Mouse (Mus musculus): ENCODE data around the gene Kif9. TPM values are rescaled to one million over a fixed set of nuclear protein-coding genes. Genes with fewer than 3 reads are reported as not detected.

Kif9 gene
- polyA plus RNA-seq (2016; fragmentation: Nextera tagmentation; extraction: Ambion mirVana), result 2.1 and 3.1 TPM in 2 replicates

DNA sequence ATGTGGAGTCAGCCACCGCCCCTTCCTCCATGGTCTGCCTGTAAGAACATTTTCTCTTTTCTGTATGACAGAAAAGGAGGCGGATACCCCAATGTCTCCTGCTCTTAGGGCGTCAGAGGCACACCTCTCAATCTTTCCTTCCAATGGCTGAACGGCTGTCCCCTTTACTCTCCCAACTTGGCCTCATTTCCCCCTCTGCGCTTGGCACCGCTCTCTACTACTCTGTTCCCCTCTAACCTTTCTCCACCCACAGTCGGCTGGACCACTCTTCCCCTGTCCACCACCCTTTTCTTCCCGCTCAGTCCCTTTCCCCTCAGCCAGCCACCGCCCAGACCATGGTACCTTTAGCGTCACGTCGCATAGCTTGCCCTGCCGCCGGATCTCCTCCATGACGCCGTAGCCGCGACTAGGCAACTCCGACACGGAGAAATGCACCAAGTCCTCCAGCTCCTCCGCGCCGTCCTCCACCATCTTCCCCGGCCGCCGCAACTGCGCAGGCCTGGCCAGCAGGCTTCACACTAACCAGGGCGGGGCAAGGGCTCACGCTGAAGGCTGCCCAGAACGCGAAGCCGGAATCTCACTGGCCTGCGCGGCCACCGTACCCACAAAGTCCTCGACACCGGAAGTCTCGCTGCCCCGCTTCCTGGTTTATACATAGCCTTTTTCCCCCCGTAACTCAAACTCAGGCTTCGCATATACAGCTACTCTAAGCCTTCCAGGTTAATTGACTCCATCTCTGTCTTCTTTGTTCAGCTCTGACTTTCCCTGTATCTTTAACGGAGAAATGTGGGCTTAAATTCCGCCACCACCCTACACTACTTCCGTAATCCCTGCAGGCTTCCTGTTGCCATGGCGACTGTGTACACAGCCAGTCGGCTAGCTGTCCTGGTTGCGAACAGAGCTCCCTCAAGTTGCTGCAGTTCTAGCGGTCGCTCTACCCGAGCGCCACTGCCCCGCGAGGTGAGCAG is at the start of gene Kif9, which contains the start of gene Klhl18:
Kif9 (plus strand) TSS at position 835 of the 968 bp plus-strand sequence.
Klhl18 (minus strand) TSS at position 571 of the 968 bp plus-strand sequence.
- Histone ChIP-seq H3K4me1 (replicated peaks) (peaks cover 21% of the 10 kb centered on the region), H3K4me3 (peak within 1 kb of the TSS; percentile 86), H3K27ac (peak within 1 kb of the TSS; percentile 92), H3K27me3 (ENCODE audit: insufficient read depth, poor library complexity, severe bottlenecking) (peaks cover 17% of the 10 kb centered on the region), H3K36me3 (peaks cover 5% of the 10 kb centered on the region; the same call in 1 of the 2 replicates), H3K9me3 (no peaks in the 10 kb centered on the region)
- WGBS, result under 1% methylated on average over 53 of the region's 53 CpGs
- peak; percentile 97 for DNase-seq (ENCODE audit: low spot score)

DNA sequence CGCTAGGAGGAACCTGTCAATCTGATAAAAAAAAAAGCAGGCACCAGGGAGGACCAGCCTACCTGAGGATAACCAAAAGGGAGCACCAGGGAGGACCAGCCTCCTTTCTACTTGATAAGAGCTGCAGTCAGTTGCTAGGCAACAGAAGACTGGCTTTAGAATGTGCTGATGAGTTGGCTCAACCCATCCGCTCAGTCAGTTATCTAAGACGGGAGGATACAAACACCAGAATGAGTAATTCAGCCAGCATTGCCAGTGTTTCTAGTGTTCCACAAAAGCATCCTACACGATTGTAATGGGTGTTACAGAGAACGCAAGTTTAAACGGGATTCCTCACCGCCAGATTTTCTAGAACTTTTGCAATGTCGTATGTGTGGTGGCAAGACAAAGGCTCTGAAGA is 45.5 kb upstream of the Kif9 start:
- H3K9me3 ChIP-seq, result no peaks in the 10 kb centered on the region
- no peak overlapping the region for H3K27ac ChIP-seq
- H3K4me1 ChIP-seq (replicated peaks), result no peaks in the 10 kb centered on the region
- H3K36me3 ChIP-seq, result peaks cover 89% of the 10 kb centered on the region
- DNase-seq (ENCODE audit: low spot score), result no peak
- WGBS, result 78% methylated on average over 8 of the region's 8 CpGs
- no peaks in the 10 kb centered on the region for H3K27me3 ChIP-seq (ENCODE audit: insufficient read depth, poor library complexity, severe bottlenecking)
- no peak overlapping the region for H3K4me3 ChIP-seq

DNA sequence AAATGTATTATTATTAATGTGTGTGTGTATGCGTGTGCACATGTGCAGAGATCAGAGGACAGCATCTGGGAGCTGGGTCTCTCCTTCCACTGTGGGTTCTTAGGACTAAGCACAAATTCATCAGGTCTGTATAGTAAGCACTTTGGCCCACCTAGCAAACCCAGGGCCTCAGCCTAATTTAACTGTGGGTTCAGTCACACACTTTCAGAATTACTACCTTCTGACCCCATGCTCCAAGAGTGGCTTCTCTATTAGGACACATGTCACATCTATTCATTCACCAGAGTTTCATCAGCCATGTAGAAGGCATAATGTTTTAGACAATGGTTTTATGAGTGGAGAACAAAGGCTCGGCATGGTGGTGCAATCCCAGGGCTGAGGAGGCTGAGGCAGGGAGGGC is 43.7 kb upstream of the Kif9 start:
- Histone ChIP-seq H3K27me3 (ENCODE audit: insufficient read depth, poor library complexity, severe bottlenecking) (no peaks in the 10 kb centered on the region), H3K9me3 (no peaks in the 10 kb centered on the region), H3K4me1 (replicated peaks) (no peaks in the 10 kb centered on the region), H3K27ac (no peak overlapping the region), H3K4me3 (no peak overlapping the region), H3K36me3 (peaks cover 85% of the 10 kb centered on the region)
- 98% methylated on average over 2 of the region's 2 CpGs for WGBS
- DNase-seq (ENCODE audit: low spot score), result no peak

DNA sequence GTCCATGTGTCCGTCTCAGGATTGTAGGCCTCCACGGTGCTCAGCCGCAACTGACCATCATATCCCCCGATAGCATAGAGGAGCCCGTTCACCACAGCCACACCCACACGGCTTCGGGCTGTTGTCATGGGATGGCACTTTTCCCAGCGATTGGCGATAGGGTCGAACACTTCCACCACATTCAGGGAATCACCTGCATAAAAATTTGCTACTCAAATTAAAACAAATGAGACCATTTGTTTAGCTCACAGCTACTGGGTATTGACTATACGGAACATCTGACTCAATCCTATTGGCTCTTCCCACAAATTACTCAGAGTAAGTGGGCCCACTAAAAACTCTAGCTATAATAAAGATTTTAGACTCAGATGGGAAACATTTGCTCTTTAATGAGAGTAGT is 40.7 kb upstream of the Kif9 start:
- WGBS, result 93% methylated on average over 11 of the region's 11 CpGs
- Histone ChIP-seq H3K36me3 (peaks cover 66% of the 10 kb centered on the region), H3K27me3 (ENCODE audit: insufficient read depth, poor library complexity, severe bottlenecking) (no peaks in the 10 kb centered on the region), H3K4me1 (replicated peaks) (no peaks in the 10 kb centered on the region), H3K4me3 (no peak overlapping the region), H3K9me3 (no peaks in the 10 kb centered on the region), H3K27ac (no peak overlapping the region)
- DNase-seq (ENCODE audit: low spot score), result no peak

DNA sequence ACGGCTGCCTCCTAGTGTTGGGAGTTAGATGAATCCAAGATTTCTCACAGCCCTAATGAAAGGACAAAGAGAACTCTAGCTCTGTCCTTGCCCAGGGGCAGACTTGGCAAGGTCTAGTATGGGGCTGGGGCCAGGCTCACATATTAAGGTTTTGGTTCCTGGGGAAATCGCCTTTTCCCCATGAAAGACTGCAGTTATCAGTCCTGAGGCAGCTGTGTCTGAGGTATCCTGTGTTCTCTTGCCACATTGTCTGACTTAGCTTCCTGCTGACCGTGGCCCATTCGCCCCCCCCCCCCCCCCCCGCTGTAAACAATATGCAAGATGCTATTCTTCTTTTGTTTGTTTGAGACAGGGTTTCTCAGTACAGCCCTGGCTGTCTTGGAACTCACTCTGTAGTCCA is 36.7 kb upstream of the Kif9 start:
- no peak for DNase-seq (ENCODE audit: low spot score)
- 66% methylated on average over 5 of the region's 5 CpGs for WGBS
- H3K9me3 ChIP-seq, result no peaks in the 10 kb centered on the region

DNA sequence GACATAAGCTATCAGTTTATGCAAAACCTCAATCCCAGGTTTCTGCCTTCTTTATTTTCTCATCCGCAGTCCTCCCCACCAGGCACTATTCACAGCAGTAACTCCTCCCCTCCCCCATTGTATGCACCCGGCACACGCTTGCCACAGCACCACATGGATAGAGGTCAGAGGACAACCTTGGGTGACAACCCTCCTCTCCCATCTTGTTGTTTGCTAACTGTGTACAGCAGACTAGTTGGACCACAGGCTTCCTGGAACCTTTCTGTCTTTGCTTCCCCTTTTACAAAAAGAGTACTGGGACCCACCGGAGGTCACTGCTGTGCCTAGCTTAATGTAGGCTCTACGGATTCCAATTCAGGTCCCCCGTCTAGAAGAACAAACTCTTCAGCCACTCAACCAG is 36.2 kb upstream of the Kif9 start:
- no peak for DNase-seq (ENCODE audit: low spot score)
- no peaks in the 10 kb centered on the region for H3K9me3 ChIP-seq
- no peaks in the 10 kb centered on the region for H3K27me3 ChIP-seq (ENCODE audit: insufficient read depth, poor library complexity, severe bottlenecking)
- WGBS, result 91% methylated on average over 6 of the region's 6 CpGs
- H3K36me3 ChIP-seq, result peaks cover 52% of the 10 kb centered on the region
- no peaks in the 10 kb centered on the region for H3K4me1 ChIP-seq (replicated peaks)
- no peak overlapping the region for H3K4me3 ChIP-seq
- no peak overlapping the region for H3K27ac ChIP-seq

More for the DNA sequence above, 36.7 kb upstream of the Kif9 start:
- no peaks in the 10 kb centered on the region for H3K4me1 ChIP-seq (replicated peaks)
- H3K36me3 ChIP-seq, result peaks cover 57% of the 10 kb centered on the region
- H3K27ac ChIP-seq, result no peak overlapping the region
- H3K4me3 ChIP-seq, result no peak overlapping the region
- H3K27me3 ChIP-seq (ENCODE audit: insufficient read depth, poor library complexity, severe bottlenecking), result no peaks in the 10 kb centered on the region

DNA sequence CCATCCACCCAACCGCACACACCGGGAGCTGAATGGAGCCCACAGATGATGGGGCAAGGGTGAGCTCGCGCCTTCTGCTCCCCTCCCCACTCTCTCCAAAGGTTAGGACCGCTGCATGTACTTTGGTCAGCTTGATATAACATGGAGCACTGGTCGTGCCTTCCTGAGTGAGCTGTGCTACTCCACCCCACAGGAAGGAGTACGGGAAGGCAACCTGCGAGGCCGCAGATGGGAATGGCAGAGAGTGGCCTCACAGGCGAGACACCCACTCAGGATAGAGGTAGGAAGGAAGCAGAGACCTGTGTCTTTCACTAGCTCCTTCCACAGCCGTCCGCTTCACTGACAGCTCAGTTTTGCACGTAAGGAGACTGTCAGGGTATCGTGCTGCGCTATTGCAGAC is 28.4 kb upstream of the Kif9 start:
- Histone ChIP-seq H3K27me3 (ENCODE audit: insufficient read depth, poor library complexity, severe bottlenecking) (no peaks in the 10 kb centered on the region), H3K4me3 (no peak overlapping the region), H3K36me3 (peaks cover 46% of the 10 kb centered on the region), H3K27ac (no peak overlapping the region), H3K9me3 (no peaks in the 10 kb centered on the region), H3K4me1 (replicated peaks) (no peaks in the 10 kb centered on the region; the same call in 1 of the 2 replicates)
- 84% methylated on average over 15 of the region's 15 CpGs for WGBS
- no peak for DNase-seq (ENCODE audit: low spot score)

DNA sequence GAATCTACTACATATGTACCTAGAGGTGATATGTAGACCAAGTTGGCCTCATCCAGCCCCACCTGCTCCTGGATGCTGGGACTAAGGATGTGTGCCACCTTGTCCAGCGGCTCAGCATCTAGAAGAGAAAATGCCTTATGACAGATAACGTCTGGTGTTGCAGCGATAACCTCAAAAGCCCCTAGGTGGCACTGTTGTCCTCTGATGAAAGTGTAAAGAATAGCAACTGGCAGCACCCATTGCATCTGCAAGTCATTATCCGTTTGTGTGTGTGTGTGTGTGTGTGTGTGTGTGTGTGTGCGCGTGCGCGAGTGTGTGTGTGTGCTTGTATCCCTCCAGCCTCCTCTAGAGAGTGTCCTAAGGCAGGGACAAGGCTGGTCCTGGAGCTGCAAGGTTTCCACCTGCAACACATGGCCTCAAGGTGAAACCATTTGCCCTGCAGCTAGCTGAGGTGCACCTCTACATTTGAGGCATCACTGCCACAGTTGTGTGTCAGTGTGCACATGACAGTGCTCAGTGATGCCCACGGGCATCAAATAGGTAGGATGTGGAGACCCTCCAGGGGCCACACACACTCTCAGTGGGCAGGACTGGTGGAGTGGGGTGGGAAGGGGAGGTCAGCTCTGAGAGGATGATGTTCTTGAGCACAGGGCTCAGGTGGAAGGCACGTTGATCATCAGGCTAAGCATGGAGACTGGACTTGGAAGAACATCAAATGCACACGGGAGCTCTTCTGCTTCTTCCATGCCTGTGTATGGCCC is 27.7 kb upstream of the Kif9 start:
- WGBS, result 35% methylated on average over 11 of the region's 11 CpGs
- H3K9me3 ChIP-seq, result no peaks in the 10 kb centered on the region
- DNase-seq (ENCODE audit: low spot score), result peak; percentile 82
- H3K36me3 ChIP-seq, result peaks cover 40% of the 10 kb centered on the region
- no peaks in the 10 kb centered on the region; the same call in 1 of the 2 replicates for H3K4me1 ChIP-seq (replicated peaks)
- no peak overlapping the region for H3K27ac ChIP-seq
- no peaks in the 10 kb centered on the region for H3K27me3 ChIP-seq (ENCODE audit: insufficient read depth, poor library complexity, severe bottlenecking)
- no peak overlapping the region for H3K4me3 ChIP-seq

DNA sequence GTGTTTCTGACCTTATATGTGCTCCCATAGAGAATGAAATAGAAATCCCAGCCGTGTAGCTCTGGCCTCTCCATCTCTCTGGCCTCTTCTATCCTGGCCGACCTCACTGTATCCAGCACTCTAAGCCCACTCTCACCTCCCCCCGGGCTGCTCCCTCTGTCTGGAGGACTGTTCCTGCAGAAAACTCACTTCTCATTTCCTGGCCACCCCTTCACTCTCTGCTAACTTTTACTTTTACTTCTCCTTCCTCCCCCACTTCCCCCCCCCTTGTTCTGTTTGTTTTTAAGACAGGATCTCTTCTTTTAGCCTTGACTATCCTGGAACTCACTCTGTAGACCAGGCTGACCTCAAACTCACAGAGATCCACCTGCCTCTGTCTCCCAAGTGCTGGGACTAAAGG is 24.2 kb upstream of the Kif9 start:
- Histone ChIP-seq H3K9me3 (no peaks in the 10 kb centered on the region), H3K36me3 (peaks cover 31% of the 10 kb centered on the region)
- 89% methylated on average over 3 of the region's 3 CpGs for WGBS

DNA sequence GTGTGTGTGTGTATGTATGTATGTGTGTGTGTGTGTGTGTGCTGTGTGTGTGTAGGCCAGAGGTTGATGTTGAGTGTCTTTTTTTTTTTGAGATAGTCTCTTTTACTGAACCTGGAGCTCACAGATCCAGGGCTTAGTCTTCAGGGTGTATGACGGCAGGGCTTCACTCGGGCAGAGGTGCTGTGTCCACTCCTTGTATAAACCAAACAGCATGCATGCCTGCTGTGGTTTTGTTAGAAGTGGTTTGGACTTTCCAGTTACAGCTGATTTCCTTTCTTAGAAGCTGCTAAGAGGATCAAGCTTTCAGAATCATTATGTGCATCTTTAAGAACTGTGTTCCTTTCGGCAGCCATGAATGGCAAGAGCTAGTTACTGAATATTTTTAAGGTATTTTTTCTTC is 18.8 kb upstream of the Kif9 start:
- Histone ChIP-seq H3K27me3 (ENCODE audit: insufficient read depth, poor library complexity, severe bottlenecking) (no peaks in the 10 kb centered on the region), H3K36me3 (peaks cover 15% of the 10 kb centered on the region), H3K4me3 (no peak overlapping the region), H3K4me1 (replicated peaks) (no peaks in the 10 kb centered on the region), H3K27ac (no peak overlapping the region), H3K9me3 (no peaks in the 10 kb centered on the region)
- DNase-seq (ENCODE audit: low spot score), result no peak
- 93% methylated on average over 3 of the region's 3 CpGs for WGBS

More for the DNA sequence above, 24.2 kb upstream of the Kif9 start:
- H3K27ac ChIP-seq, result no peak overlapping the region
- no peak for DNase-seq (ENCODE audit: low spot score)
- H3K4me1 ChIP-seq (replicated peaks), result no peaks in the 10 kb centered on the region; the same call in 1 of the 2 replicates
- H3K27me3 ChIP-seq (ENCODE audit: insufficient read depth, poor library complexity, severe bottlenecking), result no peaks in the 10 kb centered on the region
- H3K4me3 ChIP-seq, result no peak overlapping the region

DNA sequence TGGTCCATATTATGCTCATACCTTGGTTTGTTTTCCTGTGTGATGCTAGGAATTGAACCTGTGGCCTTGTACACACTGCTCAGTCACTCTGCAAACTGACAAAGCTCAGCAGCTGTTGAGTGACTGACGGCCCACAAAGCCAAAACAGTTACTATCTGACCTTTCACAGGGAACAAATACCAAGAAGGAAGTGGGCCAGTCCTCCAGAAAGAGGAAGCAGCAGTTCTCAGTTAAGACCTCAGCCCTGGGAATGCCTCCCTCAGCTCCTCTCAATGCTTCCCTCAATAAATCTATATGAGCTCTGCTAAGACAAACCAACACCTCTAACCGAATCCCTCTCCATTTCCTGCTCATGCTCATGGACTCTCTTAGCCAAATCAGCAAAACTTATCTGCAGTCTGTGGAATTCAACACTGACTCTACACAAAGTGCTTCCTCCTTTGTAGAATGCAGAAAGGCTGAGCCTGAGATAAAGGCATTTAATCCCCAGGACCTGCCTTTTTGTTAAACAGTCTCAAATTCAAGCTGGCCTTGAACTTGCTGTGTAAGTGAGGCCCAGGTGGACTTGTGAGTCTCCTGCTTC is 17.5 kb upstream of the Kif9 start:
- Histone ChIP-seq H3K4me1 (replicated peaks) (no peaks in the 10 kb centered on the region), H3K27me3 (ENCODE audit: insufficient read depth, poor library complexity, severe bottlenecking) (no peaks in the 10 kb centered on the region), H3K9me3 (no peaks in the 10 kb centered on the region), H3K27ac (no peak overlapping the region), H3K4me3 (no peak overlapping the region), H3K36me3 (peaks cover 12% of the 10 kb centered on the region)
- no peak for DNase-seq (ENCODE audit: low spot score)
- WGBS, result 83% methylated on average over 2 of the region's 2 CpGs

DNA sequence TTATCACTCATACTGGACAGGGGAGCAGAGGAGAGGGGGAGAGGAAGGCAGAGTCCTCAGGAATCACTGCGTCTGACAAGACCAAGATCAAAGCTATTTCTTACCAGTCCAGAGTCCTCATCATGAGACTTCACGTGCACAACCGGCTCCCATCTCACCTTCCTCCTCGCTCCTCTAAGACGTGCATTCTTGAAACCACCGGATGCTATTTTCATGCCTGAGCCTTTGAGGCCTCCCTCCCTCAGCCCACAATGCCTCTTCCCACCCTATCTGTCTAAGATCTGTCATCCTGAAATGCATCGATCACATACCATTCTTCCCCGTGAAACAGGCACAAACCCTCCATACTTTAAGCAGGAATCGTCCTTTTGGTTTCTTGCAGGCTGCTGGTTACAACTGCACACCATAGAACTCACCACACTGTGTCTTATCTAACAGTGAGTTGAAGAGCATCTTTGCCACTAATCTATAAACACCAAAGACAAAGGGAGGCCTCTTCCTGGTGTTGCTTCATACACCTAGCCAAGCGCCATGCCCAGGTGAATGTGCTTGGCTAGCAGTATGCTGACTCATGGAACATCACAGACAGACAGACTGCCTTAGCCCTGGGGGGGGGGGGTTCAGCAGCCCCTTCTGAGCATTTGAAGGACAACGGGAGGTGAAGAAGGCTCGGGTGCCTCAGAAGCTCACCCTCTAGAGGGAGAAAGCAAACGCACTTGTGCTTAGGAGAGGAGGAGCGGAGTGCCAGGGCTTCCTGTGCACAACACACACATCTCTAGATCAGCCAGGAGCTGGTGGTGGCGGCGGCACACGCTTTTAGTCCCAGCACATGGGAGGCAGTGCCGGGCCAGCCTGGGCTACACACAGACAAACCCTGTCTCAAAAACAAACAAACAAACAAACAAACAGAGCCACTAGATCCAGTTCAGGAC is 15.6 kb upstream of the Kif9 start:
- Histone ChIP-seq H3K9me3 (no peaks in the 10 kb centered on the region), H3K27me3 (ENCODE audit: insufficient read depth, poor library complexity, severe bottlenecking) (no peaks in the 10 kb centered on the region), H3K4me3 (no peak overlapping the region), H3K36me3 (peaks cover 6% of the 10 kb centered on the region; the same call in 1 of the 2 replicates), H3K27ac (no peak overlapping the region), H3K4me1 (replicated peaks) (no peaks in the 10 kb centered on the region)
- 90% methylated on average over 18 of the region's 18 CpGs for WGBS
- no peak for DNase-seq (ENCODE audit: low spot score)
